Mouse (Mus musculus) common myeloid progenitor, adult 5-6 weeks (primary cell): ENCODE measurements around the gene Gm9844. TPM values are rescaled to one million over a fixed set of nuclear protein-coding genes. Genes with fewer than 3 reads are reported as not detected.
A peak's percentile ranks its signal among the peaks of the same experiment; 100 is the strongest.
"Not testable (repeated sequence)": the region's sequence is repeated elsewhere in the genome, so short reads cannot be mapped to it uniquely, and the experiment has no call there.

Experiments used
- ATAC-seq: replicated peaks from 2 replicates; pipeline ENCODE4 v1.8.0; 2016; ENCODE audit warnings: low read depth, mild to moderate bottlenecking, moderate TSS enrichment, inconsistent platforms; ENCODE audit not compliant: poor library complexity, severe bottlenecking
- total RNA-seq: library from RNA; stranded (forward); fragments of 200-1000, 187-1606 nt; gene quantifications from 2 replicates; pipeline ENCODE4 v1.2.3, GENCODE M21; 2017

Gene Gm9844
- total RNA-seq, 1 experiment from 2014 or later = 43.7 TPM

DNA sequence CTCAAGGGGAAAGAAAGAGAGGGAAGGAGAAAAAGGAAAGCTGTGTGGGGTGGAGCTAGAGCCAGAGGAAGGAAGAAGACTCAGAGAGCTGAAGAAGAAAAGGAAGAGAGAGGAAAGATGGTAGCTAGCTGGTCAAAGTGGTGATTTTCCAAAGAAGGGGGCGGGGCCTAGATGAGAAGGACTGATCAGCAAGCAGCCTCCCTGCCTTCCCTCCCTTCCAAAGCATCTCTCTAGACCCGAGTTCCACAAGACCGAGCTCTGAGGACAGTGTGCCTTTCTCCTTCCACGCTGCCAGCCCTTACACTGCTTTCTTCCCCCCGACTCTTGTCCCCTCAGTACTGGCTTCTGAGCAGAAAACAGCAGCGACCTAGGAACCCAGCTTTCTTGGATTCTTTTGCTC is 2.1 kb downstream of the Gm9844 start:
- ATAC-seq = 0 out of 2 replicates have a peak, but pooled peaks have one; percentile 17

DNA sequence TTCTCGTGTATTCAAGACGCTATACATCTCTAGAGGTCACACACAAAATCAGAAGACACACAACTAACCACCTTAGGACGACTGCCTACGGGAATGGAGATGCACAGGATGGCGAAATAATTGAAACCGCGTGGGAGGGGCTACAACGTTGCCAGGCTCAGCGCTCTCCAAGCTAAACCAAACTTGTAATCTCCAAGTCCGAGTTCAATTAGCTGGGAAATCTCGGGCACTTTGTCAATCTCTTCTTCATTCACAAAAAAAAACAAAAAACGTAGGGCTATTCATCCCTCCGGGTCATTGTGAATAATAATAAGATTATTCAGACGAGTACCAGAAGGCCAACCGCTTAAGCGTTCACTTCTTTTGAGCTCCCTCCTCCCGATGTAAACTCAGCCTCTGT is 7.1 kb downstream of the Gm9844 start:
- ATAC-seq = no peak

DNA sequence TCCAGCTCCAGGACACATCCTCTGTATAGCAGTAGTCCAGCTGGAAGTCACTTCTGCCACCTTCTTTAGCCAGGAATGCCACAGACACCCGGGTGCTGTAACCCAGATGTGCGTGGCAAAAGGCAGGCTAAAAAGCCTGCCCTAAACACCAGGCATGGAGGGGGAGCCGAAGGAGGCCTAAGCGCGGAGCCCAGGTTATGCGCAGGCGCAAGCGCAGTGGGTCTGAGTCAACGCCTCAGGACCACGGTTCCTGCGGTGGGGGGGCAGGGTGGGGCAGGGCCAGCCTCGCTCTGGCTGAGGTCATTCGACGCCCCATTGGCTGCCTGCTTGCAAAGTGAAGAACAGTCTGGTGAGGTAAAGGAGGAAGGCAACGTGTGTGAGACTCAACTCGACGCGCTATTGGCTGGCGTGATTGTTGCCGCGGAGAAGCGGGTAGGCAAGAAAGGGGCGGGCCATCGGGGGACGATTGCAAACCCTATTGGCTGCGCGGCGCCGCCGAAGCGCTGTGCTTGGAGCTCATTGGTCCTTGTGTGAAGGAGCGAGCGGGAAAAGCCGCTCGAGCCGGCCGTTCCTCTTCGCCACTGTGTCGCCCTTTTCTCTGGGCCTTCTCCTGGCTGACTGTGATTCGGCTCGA is 7.6 kb downstream of the Gm9844 start, which contains the start of the genes Lypd4 and Dmrtc2:
Gene Lypd4 (minus strand): TSS at position 410 of the 634 bp plus-strand sequence.
Gene Dmrtc2 (plus strand): TSS at position 526 of the 634 bp plus-strand sequence.
- no peak for ATAC-seq

DNA sequence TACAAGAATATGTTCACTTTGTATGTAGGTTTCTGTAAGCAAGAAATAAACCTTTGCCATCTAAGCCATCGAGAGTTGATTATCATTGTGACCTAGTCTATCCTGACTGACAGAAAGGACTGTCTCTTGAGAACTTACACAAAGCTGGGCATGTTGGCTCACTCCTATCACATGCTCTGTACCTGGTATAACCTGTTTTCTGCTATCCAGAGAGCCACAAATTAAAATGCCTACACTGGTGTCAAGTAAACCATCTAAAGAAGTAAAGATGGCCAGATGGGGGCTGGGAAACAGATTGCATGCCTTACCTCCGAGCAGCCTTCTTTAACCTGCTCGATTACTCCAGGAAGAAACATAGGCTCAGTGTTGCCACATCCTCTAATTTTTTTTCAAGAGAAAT is 15.6 kb downstream of the Gm9844 start:
- no peak for ATAC-seq

DNA sequence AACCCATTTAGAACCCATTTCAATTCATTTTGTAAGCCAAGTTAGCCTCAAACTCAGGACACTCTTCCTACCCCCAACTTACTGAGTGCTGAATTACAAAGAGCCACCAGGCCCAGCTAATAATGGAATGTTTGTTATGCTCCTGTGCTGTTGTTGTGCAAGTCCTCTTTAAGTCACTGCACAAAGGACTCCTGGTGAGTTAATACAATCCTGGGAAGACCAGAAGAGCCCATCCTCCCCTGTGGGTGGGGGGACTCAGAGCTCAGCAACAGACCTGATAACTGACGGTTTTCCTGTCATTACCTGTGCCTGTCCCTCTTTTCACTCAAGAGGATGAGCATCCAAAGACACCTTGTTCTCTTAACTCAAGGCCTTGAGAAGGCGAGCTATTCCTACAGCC is 17.6 kb downstream of the Gm9844 start:
- no peak for ATAC-seq

DNA sequence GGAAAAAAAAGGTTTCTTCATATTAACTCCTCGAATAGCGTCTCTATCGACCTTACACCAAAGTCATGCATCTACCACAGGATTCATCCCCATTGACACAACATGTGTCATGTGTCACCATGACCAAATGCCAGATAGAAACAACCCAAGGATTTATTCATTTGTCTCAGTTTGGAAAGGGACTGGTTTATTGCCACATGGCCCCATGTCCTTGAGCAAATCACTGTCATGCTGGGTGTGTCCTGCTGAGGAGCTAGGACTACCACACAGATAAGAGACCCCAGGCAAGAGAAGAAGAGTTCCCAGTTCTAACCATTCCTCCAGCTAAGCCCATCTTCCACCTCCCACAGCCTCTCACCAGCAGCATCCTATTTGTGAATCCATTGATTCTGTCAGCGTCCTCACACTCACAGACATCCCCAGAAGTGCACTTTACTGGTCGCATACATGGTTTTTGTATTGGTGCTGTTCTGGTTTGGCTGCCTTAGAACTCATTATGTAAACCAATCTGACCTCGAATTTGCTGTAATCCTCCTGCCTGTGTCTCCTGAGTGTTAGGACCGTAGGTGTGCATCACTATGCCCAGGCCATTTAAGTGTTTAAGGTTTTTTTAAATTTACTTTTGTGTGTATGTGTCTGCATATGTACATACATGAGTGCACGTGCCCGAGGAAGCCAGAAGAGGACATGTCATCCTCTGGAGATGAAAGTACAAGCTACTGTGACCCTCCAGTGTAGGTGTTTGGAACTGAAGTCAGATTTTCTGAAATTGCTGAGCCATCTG is 20.6 kb downstream of the Gm9844 start:
- ATAC-seq = no peak

DNA sequence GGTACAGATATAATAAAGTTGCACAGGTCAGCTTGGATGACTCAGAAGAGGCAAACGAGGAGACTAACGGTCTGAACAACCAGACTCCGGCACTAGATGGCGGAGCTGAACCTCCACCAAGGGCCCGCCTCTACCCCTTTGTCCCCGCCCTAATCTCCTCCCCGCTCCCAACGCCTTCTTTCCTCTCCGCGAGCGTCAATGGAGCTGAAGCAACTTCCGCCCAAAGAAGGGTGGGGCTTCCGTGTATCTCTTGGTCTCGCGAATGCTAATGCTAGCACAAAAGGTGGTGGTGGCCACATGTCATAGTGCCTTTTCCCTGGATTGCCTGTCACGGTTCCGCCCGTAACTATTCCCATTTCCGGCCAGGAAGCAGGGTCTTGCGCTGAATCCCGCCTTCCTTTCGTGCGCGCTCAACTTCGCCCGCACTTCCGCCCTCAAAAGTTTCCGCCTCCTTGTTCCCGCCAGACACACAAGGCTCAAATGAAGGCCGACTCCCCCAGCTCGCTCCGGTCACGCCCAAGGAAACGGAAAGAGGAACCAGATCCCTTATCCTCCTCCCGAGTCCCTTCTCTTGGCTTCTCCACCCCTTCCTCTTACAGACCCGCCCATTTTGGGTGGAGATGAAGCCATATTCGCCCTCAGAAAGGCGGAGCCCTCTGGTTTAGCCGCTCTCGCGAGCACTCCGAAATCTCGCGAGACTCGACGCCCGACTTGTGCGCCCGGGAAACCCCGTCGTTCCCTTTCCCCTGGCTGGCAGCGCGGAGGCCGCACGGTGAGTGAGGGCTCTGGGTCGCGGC is 22.1 kb downstream of the Gm9844 start, which contains the start of gene Rps19:
Gene Rps19 (plus strand): TSS at position 476 of the 797 bp plus-strand sequence.
- peak; percentile 87 for ATAC-seq

DNA sequence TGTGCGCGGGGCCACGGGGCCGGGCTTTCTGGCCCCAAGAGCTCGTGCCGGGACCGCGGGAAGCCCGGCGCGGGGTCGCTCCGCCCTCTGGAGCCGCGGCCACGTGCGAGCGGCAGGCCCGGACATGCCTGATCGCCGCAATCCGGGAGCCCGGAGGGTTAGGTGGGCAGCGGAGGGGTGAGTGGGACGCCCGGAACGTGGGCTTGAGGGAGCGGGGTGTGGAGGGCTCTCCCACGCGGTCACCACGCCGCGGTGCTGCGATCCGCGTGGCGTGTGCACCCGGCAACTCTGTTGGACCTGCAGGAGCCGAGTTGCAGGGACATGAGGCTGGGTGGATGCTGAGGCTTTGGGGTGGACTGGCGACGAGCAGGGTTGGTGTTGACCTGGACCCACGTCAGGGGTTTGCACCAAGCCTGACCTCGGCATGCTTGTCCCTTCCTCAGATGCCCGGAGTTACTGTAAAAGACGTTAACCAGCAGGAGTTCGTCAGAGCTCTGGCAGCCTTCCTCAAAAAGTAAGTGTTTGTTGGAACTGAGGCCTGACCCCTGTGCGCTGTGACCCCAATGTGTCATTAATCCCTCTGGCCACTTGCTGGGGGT is 22.8 kb downstream of the Gm9844 start:
- no peak for ATAC-seq

DNA sequence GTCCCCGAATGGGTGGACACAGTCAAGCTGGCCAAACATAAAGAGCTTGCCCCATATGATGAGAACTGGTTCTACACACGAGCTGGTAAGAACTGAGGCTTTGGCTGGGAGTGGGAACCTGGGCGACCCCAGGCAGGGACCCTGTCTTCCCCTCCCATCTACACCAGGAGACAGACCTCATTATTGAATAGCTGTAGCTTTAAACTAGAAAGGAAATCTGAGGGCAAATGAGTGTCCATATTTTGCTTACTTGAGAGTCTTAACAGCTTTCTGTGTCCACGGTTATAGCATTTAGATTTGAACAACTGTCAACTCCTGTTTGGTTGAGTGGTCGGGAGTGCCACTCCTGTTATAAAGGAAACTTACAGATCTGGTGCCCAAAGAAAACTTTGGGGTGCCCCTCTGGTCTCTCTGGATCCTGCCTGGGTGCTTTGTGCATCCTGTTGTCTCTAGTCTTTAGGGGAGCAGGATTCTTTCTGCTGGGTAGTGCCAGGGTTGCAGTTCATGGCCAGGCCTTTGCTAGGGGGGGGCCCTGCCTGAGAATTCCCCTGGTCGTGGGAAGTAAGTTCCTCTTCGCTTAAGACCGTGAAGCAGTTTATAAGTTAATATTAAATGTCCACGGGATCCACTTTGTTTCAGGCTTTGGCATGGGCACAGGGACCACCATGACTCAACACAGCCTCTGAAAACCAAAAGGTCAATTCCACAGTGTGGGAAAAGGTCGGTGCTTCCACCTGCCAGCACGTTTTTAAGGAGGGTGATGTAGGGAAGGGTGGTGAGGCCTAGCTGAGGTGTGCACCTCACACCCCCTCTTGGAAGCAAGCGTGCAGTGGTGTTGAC is 23.7 kb downstream of the Gm9844 start:
- no peak for ATAC-seq

DNA sequence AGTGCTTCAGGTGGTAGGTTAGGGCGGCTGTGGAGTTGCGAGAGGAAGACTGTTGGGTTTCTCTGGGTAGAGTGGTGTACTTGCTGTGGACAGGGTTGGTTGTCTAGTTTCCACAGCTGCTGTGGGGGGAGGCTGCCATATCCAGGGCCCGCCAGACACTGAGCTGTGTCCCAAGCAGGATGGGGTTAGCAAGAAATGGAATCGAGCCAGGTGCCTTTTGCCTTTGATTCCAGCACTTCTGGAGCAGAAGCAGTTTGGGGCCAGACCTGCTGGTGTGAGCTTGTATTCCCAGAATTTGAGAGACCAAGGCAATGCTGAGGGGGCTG is 24.3 kb downstream of the Gm9844 start:
- no peak for ATAC-seq

DNA sequence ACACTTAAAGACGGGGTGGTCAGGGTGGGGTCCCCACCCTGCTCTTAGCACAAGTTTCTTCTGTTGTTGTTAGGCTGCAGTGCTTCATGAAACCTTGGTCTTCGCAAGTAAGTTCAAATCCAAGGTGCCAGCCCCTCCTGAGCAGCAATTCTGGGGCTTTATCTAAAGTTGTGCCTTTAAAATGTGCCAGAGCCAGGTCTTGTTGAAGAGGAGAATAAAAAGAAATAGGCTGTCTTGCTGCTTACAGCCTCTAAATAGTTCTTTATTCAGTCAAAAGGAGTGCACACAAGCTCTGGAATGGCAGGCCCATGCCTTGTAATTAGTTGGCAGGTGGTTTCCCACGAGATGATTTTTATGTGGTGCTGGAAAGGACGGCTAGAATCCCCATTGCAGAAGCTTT is 25.1 kb downstream of the Gm9844 start:
- ATAC-seq = no peak

DNA sequence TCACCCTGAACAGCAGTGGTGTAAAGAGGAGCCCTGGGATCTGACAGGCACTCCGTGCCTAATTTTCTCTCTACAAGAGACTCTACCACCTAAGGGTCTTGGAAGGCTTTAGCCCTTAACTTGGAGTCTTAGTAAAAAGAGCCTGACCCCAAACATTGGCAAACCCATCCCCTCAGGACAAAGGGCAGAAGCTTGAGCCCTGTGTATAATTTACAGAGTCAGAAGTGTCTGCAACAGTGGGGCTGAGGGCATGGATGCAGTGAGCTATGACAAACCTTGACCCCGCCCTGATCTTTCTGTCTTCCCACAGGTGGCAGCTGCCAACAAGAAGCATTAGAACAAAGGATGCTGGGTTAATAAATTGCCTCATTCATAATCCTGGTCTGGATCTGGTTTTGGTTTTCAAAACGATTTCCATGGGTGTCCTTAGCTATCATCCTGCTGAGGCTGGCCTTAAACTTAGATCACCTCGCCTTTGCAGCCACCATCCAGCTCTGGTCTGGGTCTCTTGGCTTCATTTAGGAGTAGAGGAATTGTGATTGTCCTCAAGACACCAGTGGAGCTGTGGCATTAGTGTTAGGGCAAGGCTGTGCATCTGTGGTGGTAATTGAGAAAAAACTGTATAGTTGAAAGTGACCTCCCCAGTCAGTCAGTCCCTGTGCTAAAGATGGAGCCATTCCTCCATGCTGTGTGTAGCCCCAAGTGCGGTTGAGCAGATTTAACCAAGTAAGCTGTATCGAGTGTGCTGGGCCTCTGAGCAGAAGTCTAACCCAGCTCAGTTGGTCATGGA is 27.6 kb downstream of the Gm9844 start:
- no peak for ATAC-seq

DNA sequence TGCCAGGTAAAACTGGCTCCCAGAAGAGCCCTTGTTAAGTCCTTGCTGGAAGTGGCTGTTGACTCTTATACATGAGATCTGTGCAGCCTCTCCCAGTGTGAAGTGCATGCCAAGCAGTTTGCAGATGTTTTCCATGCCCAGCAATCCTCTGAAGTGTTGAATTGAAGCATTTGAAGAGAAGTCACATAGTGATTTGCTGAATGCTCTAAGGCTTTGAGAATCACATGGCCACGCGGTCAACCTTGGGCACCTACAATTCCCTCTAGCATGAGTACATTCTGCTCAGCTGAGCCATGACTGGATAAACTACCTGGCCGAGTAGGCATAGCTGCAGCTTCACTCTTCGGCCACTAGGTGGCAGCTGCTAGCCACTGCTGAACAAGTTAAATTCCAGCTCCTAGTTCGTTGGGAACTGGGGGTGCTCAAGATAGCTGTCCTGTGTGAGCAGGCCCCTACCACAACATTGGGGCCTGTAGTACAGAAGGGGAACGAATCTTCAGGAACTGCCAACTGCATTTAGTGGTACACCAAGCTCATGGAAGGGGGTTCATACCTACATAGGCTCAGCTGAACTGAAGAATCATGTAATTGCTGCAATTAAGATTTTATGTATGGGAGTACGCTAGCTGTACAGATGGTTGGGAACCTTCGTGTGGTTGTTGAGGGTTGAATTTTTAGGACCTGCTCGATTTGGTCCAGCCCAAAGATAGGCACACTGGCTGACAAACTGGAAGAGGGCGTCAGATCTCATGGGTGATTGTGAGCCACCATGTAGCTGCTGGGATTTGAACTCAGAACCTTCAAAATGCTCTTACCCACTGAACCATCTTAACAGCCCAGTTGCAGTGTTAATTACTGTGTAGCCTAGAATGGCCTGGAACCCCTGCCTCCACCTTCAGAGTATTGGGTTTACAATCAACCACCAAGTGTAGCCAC is 28.5 kb downstream of the Gm9844 start:
- peak; percentile 83 for ATAC-seq

DNA sequence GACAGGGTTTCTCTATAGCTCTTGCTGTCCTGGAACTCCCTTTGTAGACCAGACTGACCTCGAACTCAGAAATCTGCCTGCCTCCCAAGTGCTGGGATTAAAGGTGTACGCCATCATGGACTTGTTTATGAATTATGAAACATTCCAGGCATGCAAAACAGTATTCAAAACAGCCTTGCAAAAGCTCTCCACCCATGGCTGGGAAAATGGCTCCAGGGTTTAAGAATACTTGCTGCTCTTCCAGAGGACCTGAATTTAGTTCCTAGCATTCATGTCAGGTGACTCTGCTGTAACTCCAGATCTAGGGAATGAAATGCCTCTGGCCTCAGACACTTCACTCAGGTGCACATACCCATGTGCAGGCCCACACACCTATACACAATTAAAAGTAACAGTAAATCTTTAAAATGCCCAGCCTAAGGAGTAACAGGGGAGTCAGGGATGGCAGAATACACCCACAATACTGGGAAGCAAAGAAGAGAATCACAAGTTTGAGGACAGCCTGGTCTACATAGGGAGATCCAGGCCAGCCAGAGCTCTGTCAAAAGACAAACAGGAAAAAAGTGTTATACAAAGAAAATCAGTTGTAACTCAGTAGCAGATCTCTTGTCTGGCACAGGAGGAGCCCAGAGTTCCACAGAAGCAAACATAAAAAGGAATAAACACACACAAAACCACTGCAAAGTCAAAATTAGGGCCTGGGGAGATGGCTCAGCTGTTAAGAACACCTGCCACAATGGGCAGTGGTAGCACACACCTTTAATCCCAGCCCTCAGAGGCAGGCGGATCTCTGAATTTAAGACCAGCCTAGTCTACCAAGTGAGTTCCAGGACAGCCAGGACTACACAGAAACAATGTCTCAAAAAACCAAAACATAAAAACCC is 29.5 kb downstream of the Gm9844 start:
- no peak for ATAC-seq

DNA sequence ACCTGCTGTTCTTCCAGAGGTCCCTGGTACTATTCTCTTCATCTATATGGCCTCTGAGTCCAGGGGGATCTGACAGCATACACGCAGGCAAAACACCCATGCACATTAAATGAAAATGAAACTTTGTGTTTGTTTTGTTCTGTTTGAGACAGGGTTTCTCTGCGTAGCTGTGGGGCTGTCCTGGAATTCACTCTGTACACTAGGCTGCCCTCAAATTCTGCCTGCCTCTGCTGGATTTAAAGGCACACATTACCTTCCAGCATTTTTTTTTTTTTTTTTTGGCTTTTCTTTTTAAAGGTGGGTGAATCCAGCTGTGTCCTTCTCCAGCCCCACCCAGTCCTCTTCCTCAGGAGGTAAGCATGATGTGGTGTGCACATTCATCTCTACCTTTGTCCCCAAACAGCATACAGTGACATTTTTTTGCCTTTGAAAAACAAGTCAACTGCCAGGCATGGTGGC is 30.1 kb downstream of the Gm9844 start:
- no peak for ATAC-seq

DNA sequence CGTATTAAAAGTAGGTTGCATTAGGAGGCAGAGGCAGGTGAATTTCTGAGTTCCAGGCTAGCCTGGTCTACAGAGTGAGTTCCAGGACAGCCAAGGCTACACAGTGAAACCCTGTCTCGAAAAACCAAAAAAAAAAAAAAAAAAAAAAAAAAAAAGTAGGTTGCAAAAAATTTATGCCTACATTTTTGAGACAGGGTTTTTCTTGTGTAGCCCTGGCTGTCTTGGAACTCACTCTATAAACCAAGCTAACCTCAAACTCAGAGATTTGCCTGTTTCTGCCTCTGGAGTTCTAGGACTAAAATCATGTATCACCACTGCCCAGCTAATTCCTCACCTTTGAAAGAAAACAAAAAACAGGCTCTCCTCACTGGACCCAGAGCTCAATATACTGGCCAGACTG is 33.7 kb downstream of the Gm9844 start:
- not testable (repeated sequence) for ATAC-seq

DNA sequence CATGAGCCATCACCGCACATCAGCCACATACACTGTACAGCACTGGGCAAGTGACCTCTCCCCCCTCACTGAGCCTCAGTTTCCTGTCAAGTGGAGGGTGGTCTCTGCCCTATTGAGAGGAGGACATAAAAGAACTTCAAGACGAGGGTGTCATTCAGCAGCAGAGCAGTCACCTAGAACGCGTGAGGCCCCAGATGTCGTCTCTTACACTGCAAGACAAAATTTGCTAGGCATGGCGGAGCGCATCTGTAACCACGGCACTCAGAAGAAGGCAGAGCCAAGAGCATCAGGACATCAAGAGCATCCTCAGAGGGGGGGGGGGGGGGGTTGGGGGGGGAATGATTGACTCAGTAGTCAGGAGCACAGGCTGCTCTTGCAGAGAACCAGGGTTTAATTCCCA is 34.3 kb downstream of the Gm9844 start:
- no peak for ATAC-seq
